Mouse (Mus musculus): Measurements from ENCODE around the gene Btk.

The Btk gene

DNA sequence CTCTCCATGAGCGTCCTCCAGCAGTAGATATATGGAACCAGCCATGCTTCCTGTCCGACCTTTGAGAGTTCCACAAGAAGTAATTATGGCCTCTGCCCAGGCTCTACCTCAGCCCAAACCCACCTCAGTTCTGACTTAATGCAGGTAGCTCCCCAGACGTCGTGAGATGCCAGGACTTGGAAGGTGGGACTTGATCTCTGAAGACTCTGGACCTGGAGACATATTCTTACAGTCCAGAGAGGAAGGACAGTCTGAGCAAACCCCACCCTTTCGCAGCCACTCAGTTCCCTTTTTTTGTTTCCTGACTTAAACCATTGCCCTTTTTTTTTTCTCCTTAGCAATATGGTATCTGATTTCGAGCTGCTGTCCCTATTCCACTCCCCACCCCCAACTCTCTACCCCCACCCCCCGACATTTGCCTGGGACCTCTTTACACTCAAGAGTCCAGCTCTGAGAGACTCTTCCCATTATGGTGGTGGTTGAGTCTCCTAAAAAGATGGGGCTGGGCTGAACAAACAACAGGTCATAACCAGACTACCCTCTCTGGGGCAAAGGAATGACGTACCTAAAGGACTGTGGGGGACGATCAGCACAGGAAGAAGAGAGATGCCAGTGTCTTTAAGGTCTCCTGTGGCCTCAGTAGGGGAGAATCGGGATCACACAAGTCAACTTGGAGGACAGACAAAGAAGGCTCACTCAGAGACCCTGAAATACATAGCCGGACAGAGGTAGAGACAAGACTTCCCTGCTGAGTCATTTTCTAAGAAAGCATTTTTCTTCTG is at the start of gene Btk:
Btk (minus strand) TSS at position 683 of the 782 bp plus-strand sequence.
- no peak for DNase-seq (ENCODE audit: low read depth)

DNA sequence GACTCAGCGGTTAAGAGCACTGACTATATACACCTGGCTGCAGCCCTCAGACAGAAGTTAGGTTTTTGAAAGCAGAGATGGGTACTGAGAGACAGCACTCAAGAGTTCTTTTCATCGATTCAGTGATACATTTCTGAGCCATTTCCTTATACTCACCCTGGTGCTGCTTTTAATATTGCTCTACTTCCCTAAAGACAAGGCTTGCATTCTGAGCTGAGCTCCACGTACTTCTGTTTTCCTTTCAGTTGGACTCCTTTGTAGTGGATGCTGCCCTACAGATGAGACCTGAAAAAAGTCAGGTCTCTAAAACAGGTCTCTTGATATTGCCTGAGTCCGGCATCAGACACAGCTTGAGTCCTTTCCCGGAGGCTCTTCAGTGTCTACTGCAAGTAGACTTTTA is 49.3 kb upstream of the Btk start:
- no peak for DNase-seq (ENCODE audit: low read depth)

DNA sequence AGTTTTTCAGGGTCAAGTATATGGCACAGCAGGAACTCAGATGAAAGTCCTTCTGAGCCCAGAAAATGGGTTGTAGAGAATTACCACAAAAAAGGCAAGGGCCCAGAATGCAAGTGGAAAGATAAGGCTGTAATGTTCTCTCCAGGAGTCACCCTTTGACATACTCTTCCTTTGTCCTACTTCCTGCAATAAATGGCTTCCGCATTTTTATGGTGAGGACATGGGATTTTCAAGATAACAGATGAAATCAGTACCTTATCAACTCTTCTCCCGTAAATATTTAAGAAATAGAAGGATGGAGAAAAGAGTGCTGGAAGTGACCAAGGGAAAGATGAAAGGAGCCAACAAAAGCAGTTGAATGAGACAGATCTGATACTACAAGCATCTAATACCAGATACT is 44.8 kb upstream of the Btk start:
- DNase-seq (ENCODE audit: low read depth), result no peak

DNA sequence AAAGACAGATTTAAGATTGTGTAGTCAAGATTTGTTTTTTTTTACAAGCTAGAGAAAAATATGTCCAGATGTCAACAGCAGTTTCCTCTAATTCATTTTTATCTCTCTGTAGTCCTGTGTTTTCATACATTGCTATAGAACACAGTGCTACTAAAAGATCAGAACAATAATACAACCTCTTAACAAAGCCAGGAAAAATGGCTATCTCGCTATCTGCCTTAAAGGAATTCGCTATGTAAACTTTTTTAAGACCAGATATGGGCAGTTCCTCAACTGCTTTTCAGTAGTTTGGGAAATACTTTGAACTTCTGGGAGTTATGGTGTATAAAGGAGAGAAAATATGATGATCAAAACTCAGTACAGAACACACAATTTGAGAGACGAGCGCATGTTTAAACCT is 40.0 kb upstream of the Btk start:
- DNase-seq (ENCODE audit: low read depth), result no peak

DNA sequence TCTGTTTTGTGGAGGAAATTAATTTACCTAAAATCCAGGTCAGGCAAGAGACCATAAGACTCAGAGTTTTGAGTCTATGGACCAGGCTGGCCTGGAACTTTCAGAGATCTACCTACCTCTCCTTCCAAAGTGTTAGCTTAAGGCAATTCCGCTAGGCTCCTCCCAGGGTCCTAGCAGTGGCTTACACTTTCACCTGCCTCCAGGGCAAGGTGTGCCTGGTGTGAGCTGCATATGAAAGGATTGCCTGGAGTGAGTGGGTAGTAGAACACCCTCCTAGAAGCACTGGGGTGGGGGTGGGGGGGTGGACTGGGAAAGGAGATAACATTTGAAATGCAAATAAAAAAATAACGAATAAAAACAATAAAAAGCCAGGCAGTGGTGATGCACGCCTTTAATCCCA is 38.3 kb upstream of the Btk start:
- DNase-seq (ENCODE audit: low read depth), result no peak

DNA sequence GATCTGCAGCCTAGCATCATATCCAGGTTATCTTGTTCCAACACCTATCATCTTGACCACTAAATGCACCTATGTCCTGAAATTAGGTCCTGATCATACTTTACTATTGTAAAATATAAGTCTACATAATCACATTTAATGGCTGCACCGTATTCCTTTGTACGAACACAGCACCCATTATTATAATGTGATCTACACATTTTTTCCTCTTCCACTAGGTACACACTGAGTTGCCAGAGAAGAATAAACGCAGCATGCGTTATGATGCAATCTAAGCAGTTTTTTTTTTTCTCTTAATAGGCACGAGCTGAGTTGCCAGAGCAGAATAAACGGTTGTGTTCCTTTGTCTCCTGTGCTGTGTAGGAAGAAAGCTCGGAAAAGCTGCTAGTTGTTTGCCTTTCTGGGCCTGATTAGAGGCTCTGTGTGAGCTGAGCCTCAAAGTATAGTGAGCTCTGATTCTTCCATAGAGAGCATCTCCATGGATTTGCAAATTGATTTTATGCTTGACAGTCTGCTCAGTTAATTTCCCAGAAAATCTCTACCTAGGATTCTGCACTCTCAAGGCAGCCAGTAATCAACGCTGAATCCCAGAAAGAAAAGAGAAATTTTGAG is 37.0 kb upstream of the Btk start:
- no peak for DNase-seq (ENCODE audit: low read depth)

DNA sequence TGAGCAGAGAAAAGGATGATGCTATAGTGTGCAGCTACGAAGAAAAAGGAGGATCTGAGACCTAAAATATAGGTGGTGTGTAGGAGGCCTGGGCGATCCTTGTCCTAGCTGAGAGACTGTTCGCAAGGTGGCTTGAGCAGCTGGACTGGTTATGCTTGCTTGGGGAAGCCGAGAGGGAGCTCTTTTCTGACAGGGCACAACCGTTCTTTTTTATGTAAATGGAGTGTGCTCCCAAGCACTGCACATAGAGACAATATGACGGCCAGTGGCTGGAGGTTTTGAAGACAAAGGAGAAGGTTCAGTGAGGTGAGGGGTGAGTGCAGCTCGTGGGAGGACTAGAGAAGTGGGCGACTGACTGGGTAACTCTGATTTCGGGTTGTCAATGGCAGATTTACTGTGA is 36.3 kb upstream of the Btk start:
- DNase-seq (ENCODE audit: low read depth), result no peak

DNA sequence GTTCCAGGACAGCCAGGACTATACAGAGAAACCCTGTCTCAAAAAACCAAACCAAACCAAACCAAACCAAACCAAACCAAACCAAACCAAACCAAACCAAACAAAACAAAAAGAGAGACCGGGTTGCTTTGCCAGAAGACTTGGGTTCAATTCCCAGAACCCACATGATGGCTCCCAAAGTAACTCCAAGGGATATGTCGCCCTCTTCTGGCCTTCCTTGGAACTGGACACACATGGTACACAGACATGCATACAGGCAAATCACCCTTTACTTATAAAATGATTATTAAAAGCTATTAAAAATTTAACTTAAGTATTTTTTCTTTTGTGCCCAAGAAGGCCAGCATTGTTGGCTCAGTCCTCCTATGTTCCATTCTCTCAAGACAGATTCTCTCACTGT is 30.9 kb upstream of the Btk start:
- DNase-seq (ENCODE audit: low read depth), result peak; percentile 49

DNA sequence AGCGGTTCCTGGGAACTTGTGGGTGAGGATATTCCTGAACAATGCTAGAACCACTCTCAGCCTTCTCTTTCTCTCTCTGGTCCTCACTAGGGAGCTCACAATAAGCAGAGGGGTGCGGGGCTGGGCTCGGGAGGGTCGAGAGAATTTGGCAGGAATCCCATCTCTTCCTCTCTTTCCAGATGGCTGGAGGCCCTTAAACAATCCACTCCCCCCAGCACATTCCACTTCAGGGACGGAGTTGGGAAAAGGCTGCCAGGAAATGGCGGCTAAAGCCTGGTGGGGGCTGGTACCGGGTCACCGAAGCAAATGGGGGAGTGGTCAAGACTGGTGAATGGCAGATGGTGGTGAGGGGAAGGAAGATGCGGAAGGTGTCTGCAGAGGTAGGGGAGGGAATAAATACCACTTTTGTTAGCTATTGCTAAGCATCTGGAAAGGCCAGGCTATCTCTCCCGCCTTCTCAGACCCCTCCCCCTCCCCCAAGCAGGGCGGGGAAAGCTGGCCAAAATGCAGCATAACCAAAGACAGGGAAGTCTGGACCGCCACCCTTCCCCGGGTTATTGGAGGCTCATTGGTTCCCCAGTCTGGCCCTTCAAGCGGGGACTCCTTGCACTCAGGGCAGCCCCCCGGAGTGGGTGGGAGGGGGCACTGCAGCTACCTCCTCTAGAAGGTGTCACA is 29.1 kb upstream of the Btk start:
- DNase-seq (ENCODE audit: low read depth), result no peak

DNA sequence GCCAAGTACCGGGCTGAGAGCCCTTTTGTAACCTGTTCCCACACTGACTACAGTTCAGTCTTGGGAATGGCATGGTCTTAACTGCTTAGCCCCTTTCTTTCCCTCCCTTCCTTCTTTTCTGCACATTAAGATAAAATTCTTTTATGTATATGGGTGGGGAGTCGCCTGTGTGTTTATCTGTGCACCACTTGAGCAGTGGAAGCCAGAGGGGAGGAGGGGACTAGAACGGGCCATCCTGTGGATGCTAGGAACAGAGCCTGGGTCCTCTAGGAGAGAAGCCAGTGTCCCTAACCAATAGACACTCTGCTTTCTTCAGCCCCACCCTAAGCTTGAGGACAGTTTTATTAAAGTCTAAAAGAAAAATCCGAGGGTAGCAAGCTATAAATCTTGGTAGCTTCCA is 27.6 kb upstream of the Btk start:
- no peak for DNase-seq (ENCODE audit: low read depth)

DNA sequence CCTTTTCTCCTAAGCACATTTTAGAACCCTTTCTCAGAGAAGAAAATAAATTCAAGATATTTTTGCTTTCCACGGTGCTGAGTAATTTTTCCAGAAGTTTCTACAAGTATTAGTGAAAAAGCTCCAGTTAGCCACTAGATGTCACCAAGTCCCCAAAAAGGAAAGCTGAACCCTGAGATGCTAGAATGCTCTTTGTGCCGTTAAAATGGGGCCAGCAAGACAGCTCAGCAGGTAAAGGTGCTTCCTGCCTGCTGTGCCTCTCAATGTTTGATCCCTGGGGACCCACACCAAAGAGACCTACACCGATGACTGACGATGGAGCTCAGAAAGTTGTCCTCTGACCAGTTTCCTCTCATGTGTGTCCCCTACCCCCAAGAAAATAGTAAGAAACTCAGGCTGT is 26.1 kb upstream of the Btk start:
- DNase-seq (ENCODE audit: low read depth), result peak; percentile 60

DNA sequence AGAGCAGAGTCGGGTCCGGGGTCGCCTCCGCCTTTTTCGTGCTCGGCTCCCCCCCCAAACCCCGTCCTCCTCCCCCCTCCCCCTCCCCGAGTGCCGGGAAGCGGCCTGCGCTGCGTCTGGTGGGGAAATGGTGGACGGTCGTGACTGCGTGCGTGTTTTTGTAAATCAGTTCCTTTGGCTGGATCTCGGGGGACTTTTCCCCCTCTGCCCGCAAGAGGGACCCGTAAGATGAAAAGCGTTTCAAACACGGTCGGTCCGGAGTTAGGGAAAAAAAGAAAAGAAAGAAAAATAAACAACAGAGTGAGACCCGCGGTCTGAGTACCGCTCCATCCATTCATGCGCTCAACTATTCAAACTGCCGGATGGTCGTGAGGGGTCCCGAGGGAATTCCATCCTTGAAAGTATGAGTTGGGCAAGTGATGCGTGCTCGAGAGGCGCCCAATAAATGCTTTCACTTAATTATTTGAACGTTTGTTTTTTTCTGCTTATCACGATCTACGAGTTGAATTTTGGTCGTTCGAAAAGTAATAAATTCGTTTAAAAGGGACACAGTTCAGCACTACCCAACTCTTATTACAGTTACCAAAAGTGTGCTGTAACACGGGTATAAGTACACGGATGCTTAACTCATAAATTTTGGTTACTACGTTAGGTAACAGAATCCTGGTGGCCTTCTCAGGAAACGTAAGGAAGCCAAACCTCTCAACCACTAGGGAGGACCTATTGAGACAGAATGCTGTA is 18.2 kb upstream of the Btk start:
- DNase-seq (ENCODE audit: low read depth), result peak; percentile 66

DNA sequence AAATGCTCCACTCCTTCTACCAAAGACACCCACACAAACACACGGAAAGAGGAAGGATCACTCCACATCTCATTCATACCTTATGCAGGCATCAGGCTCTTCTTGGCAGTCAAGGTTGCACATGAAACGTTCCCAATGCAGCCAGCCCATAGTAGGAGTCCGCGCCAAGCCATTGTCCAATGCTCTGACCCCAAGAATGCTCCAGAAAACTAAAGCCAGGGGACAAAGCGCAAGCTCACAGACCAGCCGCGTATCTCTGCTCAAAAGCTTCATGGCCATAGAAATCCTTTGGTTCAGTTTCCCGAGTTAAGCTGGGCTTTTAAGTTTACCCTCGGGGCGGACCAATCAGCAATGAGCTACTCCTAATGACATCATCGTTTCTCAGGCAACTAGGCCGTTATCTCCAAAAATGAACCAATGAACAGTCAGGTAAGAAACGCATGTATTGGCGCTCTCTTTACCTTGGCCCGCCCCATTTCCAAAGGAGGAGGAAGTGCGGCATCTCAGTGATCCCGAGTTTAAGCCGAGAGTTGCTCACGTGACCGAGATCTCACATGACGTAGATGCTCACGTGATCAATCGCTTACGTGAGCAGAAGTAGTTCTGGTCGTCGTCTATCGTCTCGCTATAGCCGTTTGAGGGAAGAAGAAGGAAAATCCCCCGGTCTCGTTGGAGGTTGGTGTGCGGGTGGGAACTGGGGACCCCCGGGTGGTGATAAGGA is 17.4 kb upstream of the Btk start, which contains the start of the genes Gla and Hnrnph2:
Gla (minus strand) TSS at position 467 of the 721 bp plus-strand sequence.
Hnrnph2 (plus strand) TSS at position 521 of the 721 bp plus-strand sequence.
- DNase-seq (ENCODE audit: low read depth), result peak; percentile 96

DNA sequence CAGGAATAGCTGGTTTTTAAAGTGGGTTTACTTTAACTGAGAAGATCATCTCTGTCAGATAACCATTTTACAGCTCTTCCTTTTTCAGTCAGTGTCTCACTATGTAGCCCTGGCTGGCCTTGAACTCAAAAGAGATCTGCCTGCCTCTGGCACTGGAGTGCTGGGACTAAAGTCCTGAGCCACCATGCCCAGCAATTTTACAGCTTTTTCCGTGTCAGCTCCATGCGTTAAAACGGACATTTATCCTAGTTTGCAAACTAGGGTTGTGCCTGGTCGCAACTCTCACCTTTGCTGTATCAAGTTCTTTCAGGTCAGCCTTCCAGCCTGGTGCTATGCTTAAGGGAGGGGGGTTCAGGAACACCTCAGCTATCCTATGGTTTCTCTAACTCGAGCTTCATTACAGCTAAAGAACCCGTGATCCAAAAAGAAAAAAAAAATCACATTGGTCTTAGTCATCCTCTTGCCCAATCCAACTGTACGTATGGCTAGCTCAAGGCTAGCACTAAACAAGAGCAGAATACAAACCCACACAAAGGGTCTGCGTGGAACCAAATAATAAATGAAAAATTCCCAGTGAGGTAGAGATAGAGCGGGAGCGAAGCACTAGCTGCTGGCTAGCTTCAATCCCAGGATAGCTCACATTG is 16.7 kb upstream of the Btk start:
- no peak for DNase-seq (ENCODE audit: low read depth)

DNA sequence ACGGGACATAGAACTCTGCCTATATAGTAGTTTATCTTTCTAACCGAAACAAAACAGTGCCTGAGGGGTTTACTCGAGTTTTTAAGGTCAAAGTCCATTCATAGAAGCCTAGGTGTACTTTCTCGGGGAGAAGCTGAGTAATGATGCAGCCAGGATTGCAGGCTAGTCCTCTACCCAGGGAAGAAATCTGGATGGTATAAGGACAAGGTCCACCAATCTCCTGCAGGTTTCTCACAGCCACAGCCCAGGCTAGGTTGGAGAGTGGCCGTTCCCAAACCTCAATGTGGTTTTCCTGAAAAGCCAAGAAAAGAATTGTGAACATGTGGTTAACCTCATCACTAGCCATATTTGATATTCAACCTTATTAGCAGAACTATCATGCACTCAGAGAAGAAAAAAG is 6.5 kb upstream of the Btk start:
- no peak for DNase-seq (ENCODE audit: low read depth)

DNA sequence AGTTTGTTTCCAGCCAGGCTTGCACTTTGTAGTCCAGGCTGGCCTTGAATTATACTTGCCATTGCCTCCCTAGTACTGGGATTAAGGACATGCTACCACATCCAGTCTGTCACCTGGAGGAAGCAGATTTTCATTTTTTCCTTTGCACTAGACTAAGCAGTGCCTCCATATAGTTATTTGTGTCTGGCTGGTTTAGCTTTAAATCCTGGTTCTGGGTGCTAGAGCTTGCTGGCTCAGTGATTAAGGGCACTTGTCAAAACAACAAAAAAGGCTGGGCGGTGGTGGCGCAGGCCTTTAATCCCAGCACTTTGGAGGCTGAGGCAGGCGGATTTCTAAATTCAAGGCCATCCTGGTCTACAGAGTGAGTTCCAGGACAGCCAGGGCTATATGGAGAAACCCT is 5.6 kb upstream of the Btk start:
- no peak for DNase-seq (ENCODE audit: low read depth)

DNA sequence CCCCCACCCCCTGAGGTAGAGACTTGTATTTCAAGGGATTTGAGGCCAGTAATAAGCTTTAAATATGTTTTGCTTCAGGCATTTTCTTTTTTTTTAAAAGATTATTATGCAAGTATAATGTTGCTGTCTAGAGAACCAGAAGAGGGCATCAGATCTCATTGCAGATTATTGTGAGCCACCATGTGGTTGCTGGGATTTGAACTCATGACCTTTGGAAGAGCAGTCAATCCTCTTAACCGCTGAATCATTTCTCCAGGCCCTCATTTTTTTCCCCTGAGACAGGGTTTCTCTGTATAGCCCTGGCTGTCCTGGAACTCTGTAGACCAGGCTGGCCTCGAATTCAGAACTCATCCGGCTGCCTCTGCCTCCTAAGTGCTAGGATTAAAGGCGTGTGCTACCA is 4.9 kb upstream of the Btk start:
- no peak for DNase-seq (ENCODE audit: low read depth)

DNA sequence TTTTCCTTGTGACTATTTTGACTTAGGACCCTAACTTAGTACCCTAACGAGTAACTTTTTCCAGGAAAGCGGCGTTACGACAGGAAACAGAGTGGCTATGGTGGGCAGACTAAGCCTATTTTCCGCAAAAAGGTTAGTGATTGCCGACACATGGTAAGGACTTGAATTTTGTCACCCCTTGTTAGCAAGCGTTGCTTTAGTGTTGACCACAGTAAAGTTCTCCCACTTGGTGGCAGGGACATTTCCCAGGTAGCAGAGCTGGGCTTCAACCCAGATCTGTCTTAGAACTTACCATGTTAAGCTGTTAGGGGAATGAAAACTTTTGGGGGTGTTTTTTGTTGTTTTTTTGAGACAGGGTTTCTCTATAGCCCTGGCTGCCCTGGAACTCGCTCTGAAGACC is 3.1 kb upstream of the Btk start:
- DNase-seq (ENCODE audit: low read depth), result no peak

DNA sequence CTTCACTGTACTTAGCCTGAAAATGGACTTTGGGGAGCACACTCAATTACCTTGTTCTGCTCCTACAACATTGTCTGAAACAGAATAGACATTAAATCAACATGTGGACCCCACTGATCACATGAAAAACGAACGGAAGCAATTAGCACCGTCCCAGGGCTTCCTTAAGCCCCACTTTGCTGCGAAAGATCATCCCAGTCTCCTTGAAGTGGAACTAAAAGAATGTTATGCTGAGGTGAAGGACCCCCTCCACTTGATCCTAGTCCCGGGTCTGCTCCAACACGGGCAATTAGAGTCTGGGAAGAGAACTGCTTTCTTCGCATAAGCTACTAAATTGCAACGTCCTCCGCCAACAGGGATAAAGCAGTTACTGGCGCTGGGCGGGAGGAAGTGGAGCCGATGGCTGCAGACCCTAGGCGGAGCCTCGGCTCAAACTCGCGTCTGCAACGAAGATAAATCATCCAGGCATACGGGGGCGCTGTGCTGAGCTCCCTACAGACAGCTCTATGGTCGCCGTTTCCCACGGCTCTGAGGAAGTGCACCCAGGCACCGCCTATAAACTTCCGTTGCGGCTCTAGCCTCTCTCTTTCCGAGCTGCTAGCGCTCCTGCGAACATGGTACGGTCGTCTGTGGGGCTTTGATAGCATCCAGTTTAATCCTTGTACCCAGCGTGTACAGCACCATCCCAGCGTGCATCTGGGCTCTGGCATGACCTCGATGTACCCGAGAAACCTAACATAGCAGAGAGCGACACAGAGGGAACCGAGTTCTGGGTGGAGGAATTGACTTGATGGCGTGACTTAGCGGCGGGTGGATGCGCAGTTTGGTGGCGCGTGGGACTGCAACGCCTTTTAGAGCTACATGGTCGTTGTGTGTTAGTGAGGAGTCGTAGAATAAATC is 2.0 kb upstream of the Btk start, which contains the start of gene Rpl36a:
Rpl36a (plus strand) TSS at position 552 of the 900 bp plus-strand sequence.
- DNase-seq (ENCODE audit: low read depth), result peak; percentile 93

DNA sequence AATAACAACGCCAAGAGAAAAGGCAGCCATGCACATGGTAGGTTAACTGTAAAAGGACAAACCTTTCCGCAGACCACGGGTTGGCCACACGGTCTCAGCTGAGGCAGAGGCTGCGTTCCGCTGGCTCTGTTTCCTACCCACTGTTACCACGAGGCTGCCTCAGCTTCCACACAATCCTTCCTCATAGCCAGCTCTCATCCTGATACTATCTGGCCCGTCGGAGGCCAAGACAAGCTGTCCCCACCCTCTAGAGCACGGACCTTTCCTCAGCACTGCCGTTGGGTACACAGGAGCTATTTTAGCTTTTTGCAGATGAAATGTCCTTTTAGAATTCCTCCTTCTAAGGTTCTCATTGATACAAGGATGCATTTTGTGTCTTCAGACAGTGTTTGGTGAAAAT is 1.1 kb downstream of the Btk start:
- DNase-seq (ENCODE audit: low read depth), result no peak
